In genomic region chr13:119631482-119632155, GRCm38 (mm10) we compare ENCODE assay signal across 8 mouse cellular contexts. TPM values are rescaled to one million over a fixed set of nuclear protein-coding genes. Genes with fewer than 3 reads are reported as not detected.
DNase-seq lines count a peak whose midpoint lies in the region; ATAC-seq lines count a peak whose summit lies in the region.

No protein-coding gene starts in this region.

- no peaks in the 10 kb centered on the region for H3K36me3 ChIP-seq in forebrain, embryonic 15.5 days
- H3K36me3 ChIP-seq in liver, embryonic 15.5 days (replicated peaks) = no peaks in the 10 kb centered on the region
- no peaks in the 10 kb centered on the region for H3K36me3 ChIP-seq in neural tube, embryonic 12.5 days

- no peaks in the 10 kb centered on the region for H3K4me1 ChIP-seq in forebrain, embryonic 15.5 days
- no peaks in the 10 kb centered on the region for H3K4me1 ChIP-seq in liver, embryonic 15.5 days (replicated peaks)
- H3K4me1 ChIP-seq in neural tube, embryonic 12.5 days = no peaks in the 10 kb centered on the region

- H3K27me3 ChIP-seq in forebrain, embryonic 15.5 days = no peaks in the 10 kb centered on the region
- no peaks in the 10 kb centered on the region for H3K27me3 ChIP-seq in liver, embryonic 15.5 days
- no peaks in the 10 kb centered on the region for H3K27me3 ChIP-seq in neural tube, embryonic 12.5 days (replicated peaks)

- H3K9me3 ChIP-seq in forebrain, embryonic 15.5 days = no peaks in the 10 kb centered on the region
- no peaks in the 10 kb centered on the region for H3K9me3 ChIP-seq in liver, embryonic 15.5 days (replicated peaks)
- no peaks in the 10 kb centered on the region for H3K9me3 ChIP-seq in neural tube, embryonic 12.5 days

- DNase-seq in ES-CJ7 (ENCODE audit: low read depth, low spot score) = peak; percentile 93
- peak; percentile 89 to 90 for DNase-seq in cerebellum, adult 18-20 months
- peak; percentile 76 to 85 for DNase-seq in heart, postnatal 14 days
- peak; percentile 91 to 95 for DNase-seq in kidney, postnatal 4 days
- DNase-seq in telencephalon, adult 2 months (ENCODE audit: low read depth, low spot score) = peak; percentile 87

- peak; percentile 96 for ATAC-seq in forebrain, embryonic 15.5 days (replicated peaks)
- ATAC-seq in liver, embryonic 15.5 days (ENCODE audit: insufficient read depth) = peak; percentile 72
- ATAC-seq in neural tube, embryonic 12.5 days (ENCODE audit: low FRiP score, low read depth) = peak; percentile 95

- intact Hi-C loops in heart, postnatal 14 days (cut with DNase I) = no loop called here

- 14% methylated on average over 28 of the region's 33 CpGs for WGBS in forebrain, embryonic 15.5 days
- WGBS in liver, embryonic 15.5 days (ENCODE audit: insufficient replicate concordance) = 5% methylated on average over 33 of the region's 33 CpGs
- WGBS in neural tube, embryonic 12.5 days = 5% methylated on average over 30 of the region's 33 CpGs

- H3K9ac ChIP-seq in forebrain, embryonic 15.5 days (replicated peaks) = peak overlapping the region; percentile 47
- H3K9ac ChIP-seq in liver, embryonic 15.5 days = no peak overlapping the region
- peak overlapping the region; percentile 56 for H3K9ac ChIP-seq in neural tube, embryonic 12.5 days

- H3K27ac ChIP-seq in forebrain, embryonic 15.5 days (replicated peaks) = no peak overlapping the region
- no peak overlapping the region for H3K27ac ChIP-seq in liver, embryonic 15.5 days (replicated peaks)
- H3K27ac ChIP-seq in neural tube, embryonic 12.5 days = no peak overlapping the region

- H3K4me2 ChIP-seq in forebrain, embryonic 15.5 days (replicated peaks) = peak overlapping the region; percentile 59
- peak overlapping the region; percentile 60 for H3K4me2 ChIP-seq in liver, embryonic 15.5 days
- peak overlapping the region; percentile 62 for H3K4me2 ChIP-seq in neural tube, embryonic 12.5 days (replicated peaks)

- H3K4me3 ChIP-seq in forebrain, embryonic 15.5 days = peak overlapping the region; percentile 50
- peak overlapping the region; percentile 46 for H3K4me3 ChIP-seq in liver, embryonic 15.5 days (replicated peaks)
- H3K4me3 ChIP-seq in neural tube, embryonic 12.5 days = peak overlapping the region; percentile 52

RNA-seq across cellular contexts. Expression of gene Ccl28, which starts 8.0 kb away (rescaled TPM):
- 0.26 and 0.51 TPM in 2 replicates for polyA plus RNA-seq in forebrain, embryonic 15.5 days (2015; fragmentation: Nextera tagmentation; extraction: Ambion mirVana)
- not detected for total RNA-seq in heart, postnatal 14 days (2021)
- polyA plus RNA-seq in liver, embryonic 15.5 days (2015; fragmentation: Nextera tagmentation; extraction: Ambion mirVana) = not detected in 2 replicates
- polyA plus RNA-seq in neural tube, embryonic 12.5 days (2016; fragmentation: Nextera tagmentation; extraction: Ambion mirVana) = 0.11 and 0.19 TPM in 2 replicates

RNA-seq across cellular contexts. Expression of gene Hmgcs1, which starts 58.6 kb away (rescaled TPM):
- 367 and 395 TPM in 2 replicates for polyA plus RNA-seq in forebrain, embryonic 15.5 days (2015; fragmentation: Nextera tagmentation; extraction: Ambion mirVana)
- total RNA-seq in heart, postnatal 14 days (2021) = 10 to 100 TPM; 50.6 to 51.5 TPM
- polyA plus RNA-seq in liver, embryonic 15.5 days (2015; fragmentation: Nextera tagmentation; extraction: Ambion mirVana) = 166 and 167 TPM in 2 replicates
- polyA plus RNA-seq in neural tube, embryonic 12.5 days (2016; fragmentation: Nextera tagmentation; extraction: Ambion mirVana) = 426 and 430 TPM in 2 replicates
